Mouse (Mus musculus) embryonic facial prominence, embryonic 10.5 days (tissue): ENCODE data around the gene Cpt2. TPM values are rescaled to one million over a fixed set of nuclear protein-coding genes. Genes with fewer than 3 reads are reported as not detected.

Source experiments
- DNase-seq: peaks from one replicate; pipeline ENCODE4 v3.0.0-alpha.2; 2017; ENCODE audit warnings: low spot score
- H3K27ac ChIP-seq: fragments of 300-500 bp; sonication (generic); replicated peaks from 2 replicates; pipeline ENCODE4 v1.5.1; 2016; ENCODE audit warnings: mild to moderate bottlenecking
- H3K27me3 ChIP-seq: fragments of 300-500 bp; sonication (generic); replicated peaks from 2 replicates; pipeline ENCODE4 v1.6.1; 2016; ENCODE audit warnings: low read depth, mild to moderate bottlenecking; ENCODE audit not compliant: poor library complexity, severe bottlenecking
- H3K36me3 ChIP-seq: fragments of 300-500 bp; sonication (generic); replicated peaks from 2 replicates; pipeline ENCODE4 v1.6.1; 2016; ENCODE audit warnings: mild to moderate bottlenecking, moderate library complexity
- H3K4me1 ChIP-seq: fragments of 300-500 bp; sonication (generic); 2 replicates; pipeline ENCODE4 v1.6.1; 2016
- H3K4me3 ChIP-seq: fragments of 300-500 bp; sonication (generic); 2 replicates; pipeline ENCODE4 v1.5.1; 2016; ENCODE audit warnings: mild to moderate bottlenecking, moderate library complexity
- H3K9me3 ChIP-seq: fragments of 300-500 bp; sonication (generic); 2 replicates; pipeline ENCODE4 v1.6.1; 2016; ENCODE audit warnings: mild to moderate bottlenecking
- WGBS: fragments of 180-500 bp; shearing (Covaris S2); methylation state at CpG from one replicate; pipeline ENCODE4 v1.1.7; 2016; 5-methylcytosine and 5-hydroxymethylcytosine counted together
- polyA plus RNA-seq: library from polyadenylated mRNA; unstranded; fragments of >200 nt; fragmentation: Nextera tagmentation; extraction: Ambion mirVana; gene quantifications from 2 replicates; pipeline ENCODE4 v1.2.1, GENCODE M21; 2016

Cpt2 gene
- polyA plus RNA-seq, 1 experiment from 2014 or later, result 35.7 TPM

- no peak for DNase-seq
- Histone ChIP-seq H3K9me3 (no peaks in the 10 kb centered on the region), H3K27ac (no peak overlapping the region), H3K4me1 (no peaks in the 10 kb centered on the region), H3K36me3 (no peaks in the 10 kb centered on the region), H3K27me3 (no peaks in the 10 kb centered on the region), H3K4me3 (no peak overlapping the region)
- WGBS, result 94% methylated on average over 7 of the region's 7 CpGs
These were observed 19.3 kb upstream of the Cpt2 start for GRCm38 (mm10) chr4:107942741-107943140.

GRCm38 (mm10) chr4:107938124-107938523 lies 14.7 kb upstream of the Cpt2 start:
- 85% methylated on average over 2 of the region's 2 CpGs for WGBS

GRCm38 (mm10) chr4:107937338-107937737 lies 13.9 kb upstream of the Cpt2 start:
- H3K4me1 ChIP-seq, result no peaks in the 10 kb centered on the region
- H3K27ac ChIP-seq, result no peak overlapping the region
- no peaks in the 10 kb centered on the region for H3K36me3 ChIP-seq
- H3K9me3 ChIP-seq, result no peaks in the 10 kb centered on the region
- H3K27me3 ChIP-seq, result no peaks in the 10 kb centered on the region
- no peak overlapping the region for H3K4me3 ChIP-seq
- 28% methylated on average over 6 of the region's 6 CpGs for whole genome bisulfite sequencing
- peak; percentile 74 for DNase-seq

More at GRCm38 (mm10) chr4:107938124-107938523, 14.7 kb upstream of the Cpt2 start:
- Histone ChIP-seq H3K9me3 (no peaks in the 10 kb centered on the region), H3K4me1 (no peaks in the 10 kb centered on the region), H3K4me3 (no peak overlapping the region), H3K36me3 (no peaks in the 10 kb centered on the region), H3K27me3 (no peaks in the 10 kb centered on the region), H3K27ac (no peak overlapping the region)
- no peak for DNase-seq

DNA sequence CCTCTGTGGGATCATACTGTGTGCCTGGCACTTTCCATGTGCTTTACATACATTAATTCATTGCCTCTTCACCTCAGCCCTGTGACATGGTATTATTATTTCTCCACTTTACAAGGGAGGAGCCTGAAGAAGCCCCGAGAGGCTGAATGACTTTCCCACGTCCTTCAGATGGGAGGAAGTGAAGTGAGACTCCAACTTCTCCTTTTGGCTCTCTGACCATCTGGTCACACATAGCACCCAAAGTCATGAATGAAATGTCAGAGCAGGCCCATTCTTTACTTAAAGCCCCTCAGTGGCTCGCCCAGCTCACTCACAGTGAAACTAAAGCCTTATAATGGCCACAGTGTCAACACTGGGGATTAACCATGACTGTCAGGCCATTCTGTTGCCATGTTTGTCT lies 11.8 kb upstream of the Cpt2 start:
- H3K27ac ChIP-seq, result no peak overlapping the region
- WGBS, result 81% methylated on average over 3 of the region's 3 CpGs

GRCm38 (mm10) chr4:107933239-107933638 lies 9.8 kb upstream of the Cpt2 start:
- no peaks in the 10 kb centered on the region for H3K4me1 ChIP-seq
- no peak overlapping the region for H3K27ac ChIP-seq
- no peaks in the 10 kb centered on the region for H3K27me3 ChIP-seq
- no peak overlapping the region for H3K4me3 ChIP-seq
- DNase-seq, result no peak
- no peaks in the 10 kb centered on the region for H3K36me3 ChIP-seq
- no peaks in the 10 kb centered on the region for H3K9me3 ChIP-seq
- WGBS, result 80% methylated on average over 8 of the region's 8 CpGs

More for the DNA sequence above, 11.8 kb upstream of the Cpt2 start:
- H3K4me3 ChIP-seq, result no peak overlapping the region
- no peaks in the 10 kb centered on the region for H3K9me3 ChIP-seq
- H3K4me1 ChIP-seq, result no peaks in the 10 kb centered on the region
- no peaks in the 10 kb centered on the region for H3K27me3 ChIP-seq
- no peaks in the 10 kb centered on the region for H3K36me3 ChIP-seq
- DNase-seq, result no peak

- no peak overlapping the region for H3K4me3 ChIP-seq
- H3K4me1 ChIP-seq, result no peaks in the 10 kb centered on the region
- no peak for DNase-seq
- no peaks in the 10 kb centered on the region for H3K27me3 ChIP-seq
- 80% methylated on average over 3 of the region's 3 CpGs for WGBS
- H3K27ac ChIP-seq, result no peak overlapping the region
- H3K36me3 ChIP-seq, result no peaks in the 10 kb centered on the region
- H3K9me3 ChIP-seq, result no peaks in the 10 kb centered on the region
These were observed 8.0 kb upstream of the Cpt2 start for GRCm38 (mm10) chr4:107931453-107931852.

- no peaks in the 10 kb centered on the region for H3K4me1 ChIP-seq
- no peaks in the 10 kb centered on the region for H3K9me3 ChIP-seq
- 83% methylated on average over 2 of the region's 2 CpGs for WGBS
- no peak overlapping the region for H3K4me3 ChIP-seq
- DNase-seq, result no peak
- no peaks in the 10 kb centered on the region for H3K36me3 ChIP-seq
- no peaks in the 10 kb centered on the region for H3K27me3 ChIP-seq
- H3K27ac ChIP-seq, result no peak overlapping the region
These were observed 5.3 kb upstream of the Cpt2 start for GRCm38 (mm10) chr4:107928726-107929125.

DNA sequence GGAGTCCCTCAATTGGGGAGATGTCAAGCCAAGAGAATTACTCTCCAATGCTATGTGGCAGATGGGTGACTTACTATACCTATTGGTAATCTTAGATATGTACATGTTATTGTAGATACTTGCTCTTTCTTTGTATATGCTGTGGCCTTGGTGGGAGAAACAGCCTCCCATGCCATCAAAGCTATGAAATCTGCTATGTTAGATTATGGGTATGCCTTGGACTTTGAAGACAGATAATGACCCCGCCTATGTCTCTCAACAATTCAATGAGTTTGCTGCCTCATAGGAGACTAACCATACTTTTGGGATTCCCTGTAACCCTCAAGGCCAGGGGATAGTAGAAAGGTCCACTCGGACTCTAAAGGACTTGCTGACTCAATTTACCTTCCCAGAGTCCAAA lies 4.9 kb upstream of the Cpt2 start:
- DNase-seq, result no peak

GRCm38 (mm10) chr4:107923803-107924194 lies 389 bp upstream of the Cpt2 start:
- Histone ChIP-seq H3K4me3 (peak overlapping the region; percentile 65), H3K27me3 (no peaks in the 10 kb centered on the region), H3K36me3 (peaks cover 5% of the 10 kb centered on the region; the same call in 1 of the 2 replicates), H3K4me1 (peaks cover 16% of the 10 kb centered on the region), H3K27ac (peak overlapping the region; percentile 85), H3K9me3 (no peaks in the 10 kb centered on the region)
- no peak for DNase-seq
- 51% methylated on average over 7 of the region's 7 CpGs for WGBS

More for the DNA sequence above, 4.9 kb upstream of the Cpt2 start:
- Histone ChIP-seq H3K27ac (no peak overlapping the region), H3K36me3 (no peaks in the 10 kb centered on the region), H3K9me3 (no peaks in the 10 kb centered on the region), H3K27me3 (no peaks in the 10 kb centered on the region), H3K4me1 (no peaks in the 10 kb centered on the region), H3K4me3 (no peak overlapping the region)
- WGBS, result 72% methylated on average over 2 of the region's 2 CpGs

DNA sequence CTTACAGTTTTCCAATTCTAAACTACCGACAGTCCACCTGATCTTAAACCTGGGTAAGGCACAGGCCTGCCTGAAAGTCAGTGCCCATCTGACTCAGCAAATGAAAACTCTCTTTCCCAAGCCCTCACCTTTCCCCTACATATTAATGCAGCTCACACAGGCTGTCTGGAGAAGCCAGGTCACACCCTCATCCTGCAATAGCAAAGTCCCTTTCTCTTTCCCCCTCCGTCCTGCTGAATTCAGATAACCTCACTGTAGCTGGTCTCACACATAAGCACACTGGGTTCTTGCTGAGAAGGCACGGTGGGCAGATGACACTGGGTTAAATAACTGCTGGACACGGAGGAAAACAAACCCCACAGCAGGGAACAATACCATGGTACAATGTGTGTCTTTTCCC lies 1.5 kb downstream of the Cpt2 start:
- no peaks in the 10 kb centered on the region for H3K27me3 ChIP-seq
- H3K27ac ChIP-seq, result no peak overlapping the region
- H3K4me1 ChIP-seq, result peaks cover 16% of the 10 kb centered on the region
- peaks cover 7% of the 10 kb centered on the region; the same call in 1 of the 2 replicates for H3K36me3 ChIP-seq
- no peak for DNase-seq
- H3K4me3 ChIP-seq, result peak overlapping the region; percentile 65; the same call in 1 of the 2 replicates
- no peaks in the 10 kb centered on the region for H3K9me3 ChIP-seq
- 73% methylated on average over 4 of the region's 4 CpGs for WGBS

DNA sequence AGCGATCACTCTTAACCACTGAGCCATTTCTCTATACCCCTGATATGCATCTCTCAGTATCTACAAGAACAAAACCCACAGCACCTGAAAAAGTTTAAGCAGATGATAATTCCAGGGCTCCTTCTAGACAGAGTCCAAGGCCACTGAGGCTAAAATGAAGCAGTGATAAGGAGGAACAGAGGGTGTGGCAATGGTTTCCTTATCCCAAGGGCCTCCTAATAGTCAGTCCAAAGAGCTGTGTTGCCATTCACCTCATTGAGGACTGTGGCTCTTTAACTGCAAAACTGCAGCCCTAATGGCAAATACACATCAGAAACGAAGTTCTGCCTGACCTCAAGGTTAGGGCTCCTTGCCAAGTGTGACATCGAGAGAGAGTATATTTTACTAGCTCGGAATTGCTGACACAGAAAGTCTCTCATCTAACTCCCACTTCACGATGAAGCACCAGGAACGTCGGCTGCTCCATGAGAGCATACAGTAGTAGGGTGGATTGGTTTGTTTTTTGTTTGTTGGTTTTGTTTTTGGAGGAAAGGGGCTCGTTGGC lies 2.2 kb downstream of the Cpt2 start:
- Histone ChIP-seq H3K27me3 (no peaks in the 10 kb centered on the region), H3K27ac (no peak overlapping the region), H3K9me3 (no peaks in the 10 kb centered on the region), H3K36me3 (peaks cover 7% of the 10 kb centered on the region; the same call in 1 of the 2 replicates), H3K4me3 (no peak overlapping the region), H3K4me1 (peaks cover 16% of the 10 kb centered on the region)
- WGBS, result 90% methylated on average over 8 of the region's 8 CpGs
- no peak for DNase-seq

GRCm38 (mm10) chr4:107920336-107920735 lies 3.1 kb downstream of the Cpt2 start:
- H3K4me3 ChIP-seq, result no peak overlapping the region
- no peak for DNase-seq
- H3K9me3 ChIP-seq, result no peaks in the 10 kb centered on the region
- WGBS, result 94% methylated on average over 2 of the region's 2 CpGs
- H3K4me1 ChIP-seq, result peaks cover 16% of the 10 kb centered on the region
- H3K27me3 ChIP-seq, result no peaks in the 10 kb centered on the region
- no peak overlapping the region for H3K27ac ChIP-seq
- H3K36me3 ChIP-seq, result peaks cover 7% of the 10 kb centered on the region; the same call in 1 of the 2 replicates

GRCm38 (mm10) chr4:107910020-107910419 lies 13.4 kb downstream of the Cpt2 start:
- H3K4me1 ChIP-seq, result no peaks in the 10 kb centered on the region
- no peak overlapping the region for H3K27ac ChIP-seq
- 87% methylated on average over 4 of the region's 4 CpGs for WGBS
- no peak for DNase-seq
- no peaks in the 10 kb centered on the region for H3K9me3 ChIP-seq
- peaks cover 74% of the 10 kb centered on the region for H3K36me3 ChIP-seq
- H3K27me3 ChIP-seq, result no peaks in the 10 kb centered on the region
- H3K4me3 ChIP-seq, result no peak overlapping the region
